Mouse (Mus musculus): ENCODE data around the gene Ppfia3.
"Not testable (repeated sequence)": the region's sequence is repeated elsewhere in the genome, so short reads cannot be mapped to it uniquely, and the experiment has no call there.

The Ppfia3 gene

DNA sequence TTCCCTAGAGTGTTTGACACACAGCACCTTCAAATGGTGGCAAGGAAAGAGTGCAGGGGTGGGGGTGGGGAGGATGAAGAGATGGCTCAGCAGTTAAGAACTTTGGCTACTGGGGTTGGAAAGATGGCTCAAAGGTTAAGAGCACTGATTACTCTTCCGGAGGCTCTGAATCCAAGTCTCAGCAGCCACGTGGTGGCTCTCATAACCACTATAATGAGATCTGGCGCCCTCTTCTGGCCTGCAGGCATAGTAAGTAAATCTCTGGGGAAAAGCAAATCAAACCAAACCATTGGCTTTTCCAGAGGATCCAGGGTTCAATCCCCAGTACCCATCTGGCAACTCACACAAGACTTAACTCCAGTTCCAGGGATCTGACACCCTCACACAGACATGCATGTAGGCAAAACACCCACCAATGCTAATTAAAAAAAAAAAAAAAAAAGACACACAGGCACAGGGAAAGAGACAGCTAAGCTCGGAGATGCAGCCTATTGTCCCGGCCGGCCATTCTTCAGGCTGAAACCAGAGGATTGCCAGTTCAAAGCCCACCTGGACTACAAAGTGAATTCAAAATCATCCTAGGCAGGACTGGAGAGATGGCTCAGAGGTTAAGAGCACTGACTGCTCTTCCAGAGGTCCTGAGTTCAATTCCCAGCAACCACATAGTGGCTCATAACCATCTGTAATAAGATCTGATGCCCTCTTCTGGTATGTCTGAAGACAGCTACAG, 36.9 kb upstream of the Ppfia3 start:
- Histone ChIP-seq H3K36me3 (ENCODE audit: control insufficient read depth, insufficient read depth, low read length, poor library complexity, severe bottlenecking) (no peaks in the 10 kb centered on the region), H3K27me3 (ENCODE audit: control insufficient read depth, insufficient read depth, low read length, poor library complexity, severe bottlenecking) (no peaks in the 10 kb centered on the region; the same call in 1 of the 2 replicates)
- DNase-seq (ENCODE audit: low read depth, low spot score) = peak; percentile 84

DNA sequence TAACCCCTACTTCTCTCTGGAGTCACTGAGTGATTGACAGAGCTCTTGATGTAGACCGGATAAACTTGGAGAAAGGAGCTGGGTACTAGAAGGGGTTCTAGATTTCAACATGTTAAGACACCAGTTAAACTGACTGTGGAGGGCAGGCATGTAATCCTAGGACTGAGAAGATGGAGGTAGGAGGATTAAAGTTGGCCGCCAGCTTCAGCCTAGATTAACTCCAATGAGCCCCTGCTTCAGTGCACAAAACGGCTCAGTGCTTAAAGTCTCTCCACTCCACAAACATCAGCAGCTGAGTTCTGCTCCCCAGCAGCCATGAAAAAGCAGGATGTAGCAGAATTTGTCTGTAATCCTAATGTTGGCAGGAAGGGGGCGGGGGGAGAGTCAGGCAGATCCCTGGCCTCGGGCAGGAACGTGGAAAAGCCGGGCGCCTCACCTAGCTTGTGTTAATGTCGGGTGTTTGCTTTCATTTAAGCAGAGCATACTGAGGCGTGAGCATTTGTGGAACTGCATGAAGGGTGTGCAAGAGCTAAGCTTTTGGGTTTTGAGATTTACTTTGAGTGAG, 34.8 kb upstream of the Ppfia3 start:
- no peak for DNase-seq (ENCODE audit: low read depth, low spot score)
- Histone ChIP-seq H3K36me3 (ENCODE audit: control insufficient read depth, insufficient read depth, low read length, poor library complexity, severe bottlenecking) (no peaks in the 10 kb centered on the region), H3K27me3 (ENCODE audit: control insufficient read depth, insufficient read depth, low read length, poor library complexity, severe bottlenecking) (no peaks in the 10 kb centered on the region; the same call in 1 of the 2 replicates)

DNA sequence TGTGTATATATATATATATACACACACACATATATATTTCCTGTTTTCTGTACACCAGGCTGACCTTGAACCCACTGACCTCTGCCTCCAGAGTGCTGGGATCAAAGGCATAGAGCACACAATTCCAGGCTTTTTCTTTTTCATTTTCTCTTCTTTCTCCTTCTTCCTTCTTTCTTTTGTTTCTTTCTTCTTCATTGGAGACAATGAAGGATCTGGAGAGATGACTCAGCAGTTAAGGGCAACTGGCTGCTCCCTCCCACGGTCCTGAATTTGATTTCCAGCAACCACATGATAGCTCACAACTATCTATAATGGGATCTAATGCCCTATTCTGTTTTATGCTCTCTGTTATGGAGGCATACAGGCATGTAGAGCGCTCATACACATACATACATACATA, 30.0 kb upstream of the Ppfia3 start:
- no peaks in the 10 kb centered on the region; the same call in 1 of the 2 replicates for H3K27me3 ChIP-seq (ENCODE audit: control insufficient read depth, insufficient read depth, low read length, poor library complexity, severe bottlenecking)
- H3K36me3 ChIP-seq (ENCODE audit: control insufficient read depth, insufficient read depth, low read length, poor library complexity, severe bottlenecking) = peaks cover 5% of the 10 kb centered on the region

DNA sequence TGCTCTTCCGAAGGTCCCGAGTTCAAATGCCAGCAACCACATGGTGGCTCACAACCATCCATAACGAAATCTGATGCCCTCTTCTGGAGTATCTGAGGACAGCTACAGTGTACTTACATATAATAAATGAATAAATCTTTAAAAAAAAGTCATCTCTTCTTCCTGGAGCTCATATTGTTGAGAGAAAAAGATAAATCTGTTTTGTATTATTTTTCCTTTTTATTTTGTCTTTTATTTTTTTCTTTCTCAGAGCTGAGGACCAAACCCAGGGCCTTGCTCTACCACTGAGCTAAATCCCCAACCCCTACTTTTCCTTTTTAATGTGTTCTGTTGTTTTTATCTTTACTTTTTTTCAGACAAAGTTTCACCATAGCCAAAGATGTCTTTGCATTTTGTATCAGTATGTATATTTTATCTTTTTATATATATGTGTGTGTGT, 29.5 kb upstream of the Ppfia3 start:
- not testable (repeated sequence) for H3K36me3 ChIP-seq (ENCODE audit: control insufficient read depth, insufficient read depth, low read length, poor library complexity, severe bottlenecking); H3K27me3 ChIP-seq (ENCODE audit: control insufficient read depth, insufficient read depth, low read length, poor library complexity, severe bottlenecking); DNase-seq (ENCODE audit: low read depth, low spot score)

More for the DNA sequence above, 30.0 kb upstream of the Ppfia3 start:
- DNase-seq (ENCODE audit: low read depth, low spot score) = no peak

- Histone ChIP-seq H3K36me3 (ENCODE audit: control insufficient read depth, insufficient read depth, low read length, poor library complexity, severe bottlenecking) (peaks cover 7% of the 10 kb centered on the region), H3K27me3 (ENCODE audit: control insufficient read depth, insufficient read depth, low read length, poor library complexity, severe bottlenecking) (no peaks in the 10 kb centered on the region; the same call in 1 of the 2 replicates)
- DNase-seq (ENCODE audit: low read depth, low spot score) = peak; percentile 100
These were observed 28.9 kb upstream of the Ppfia3 start, which contains the start of gene Snrnp70 for GRCm38 (mm10) chr7:45395578-45396336. Snrnp70 (minus strand) TSS chr7:45395742.

DNA sequence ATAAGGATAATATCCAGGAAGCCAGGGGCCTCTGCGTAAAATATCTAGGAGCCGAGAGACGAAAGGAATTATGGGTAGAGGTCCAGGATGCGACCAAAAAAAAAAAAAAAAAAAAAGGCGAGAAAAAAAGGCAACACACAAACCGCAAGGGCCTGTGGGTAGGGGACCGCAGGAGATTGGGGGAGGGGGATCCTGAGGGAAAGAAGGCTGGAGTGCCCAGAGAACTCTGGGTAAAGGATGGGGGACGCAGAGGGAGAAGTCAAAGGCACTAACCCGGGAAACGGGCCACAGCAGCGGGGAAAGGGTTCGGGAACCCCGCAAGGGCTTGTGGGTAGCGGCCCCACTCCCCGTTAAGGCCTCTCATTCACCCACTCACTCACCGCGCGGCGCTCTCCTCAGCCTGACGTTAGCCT, 28.3 kb upstream of the Ppfia3 start:
- no peak for DNase-seq (ENCODE audit: low read depth, low spot score)

DNA sequence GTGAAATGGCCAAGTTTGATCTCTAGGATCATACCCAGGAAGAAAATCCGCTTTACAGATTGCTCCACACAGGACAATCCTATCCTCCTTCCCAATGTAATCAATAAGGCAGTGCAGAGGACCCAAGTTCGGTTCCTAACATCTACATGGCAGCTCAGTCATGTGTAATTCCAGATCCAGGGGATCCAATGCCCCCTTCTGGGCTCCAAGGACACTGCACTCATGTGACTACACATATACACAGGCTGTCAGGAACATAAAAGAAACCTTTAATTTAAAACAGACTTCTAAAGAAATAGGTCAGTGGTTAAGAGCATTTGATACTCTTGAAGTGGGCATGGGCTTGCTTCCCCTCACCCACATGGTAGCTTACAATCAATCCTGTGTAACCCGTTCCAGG, 19.3 kb upstream of the Ppfia3 start:
- DNase-seq (ENCODE audit: low read depth, low spot score) = no peak
- H3K36me3 ChIP-seq (ENCODE audit: control insufficient read depth, insufficient read depth, low read length, poor library complexity, severe bottlenecking) = peaks cover 37% of the 10 kb centered on the region
- no peaks in the 10 kb centered on the region for H3K27me3 ChIP-seq (ENCODE audit: control insufficient read depth, insufficient read depth, low read length, poor library complexity, severe bottlenecking)

More for the DNA sequence above, 28.3 kb upstream of the Ppfia3 start:
- Histone ChIP-seq H3K27me3 (ENCODE audit: control insufficient read depth, insufficient read depth, low read length, poor library complexity, severe bottlenecking) (no peaks in the 10 kb centered on the region; the same call in 1 of the 2 replicates), H3K36me3 (ENCODE audit: control insufficient read depth, insufficient read depth, low read length, poor library complexity, severe bottlenecking) (peaks cover 10% of the 10 kb centered on the region)

GRCm38 (mm10) chr7:45376057-45376456, 9.2 kb upstream of the Ppfia3 start:
- H3K36me3 ChIP-seq (ENCODE audit: control insufficient read depth, insufficient read depth, low read length, poor library complexity, severe bottlenecking) = peaks cover 25% of the 10 kb centered on the region
- H3K27me3 ChIP-seq (ENCODE audit: control insufficient read depth, insufficient read depth, low read length, poor library complexity, severe bottlenecking) = no peaks in the 10 kb centered on the region
- no peak for DNase-seq (ENCODE audit: low read depth, low spot score)

DNA sequence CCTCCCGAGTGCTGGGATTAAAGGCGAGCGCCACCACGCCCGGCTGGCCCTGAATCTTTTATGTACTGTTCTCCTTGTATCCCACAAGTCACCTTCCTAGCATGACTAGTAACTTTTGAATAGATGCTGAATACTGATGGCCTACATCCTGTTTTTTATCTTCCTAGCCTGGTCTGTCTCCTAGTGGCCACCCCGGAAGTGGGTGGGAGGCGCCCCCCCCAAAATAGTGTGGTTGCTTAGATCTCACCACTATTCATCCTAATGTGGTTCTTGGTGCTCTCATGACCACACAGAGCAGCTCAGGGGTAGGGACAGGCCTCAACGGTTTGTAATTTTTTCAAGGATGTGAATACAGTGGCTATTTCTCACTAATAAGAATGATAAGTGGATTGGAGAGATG, 7.8 kb upstream of the Ppfia3 start:
- Histone ChIP-seq H3K36me3 (ENCODE audit: control insufficient read depth, insufficient read depth, low read length, poor library complexity, severe bottlenecking) (peaks cover 16% of the 10 kb centered on the region), H3K27me3 (ENCODE audit: control insufficient read depth, insufficient read depth, low read length, poor library complexity, severe bottlenecking) (no peaks in the 10 kb centered on the region)
- DNase-seq (ENCODE audit: low read depth, low spot score) = no peak

- no peak for DNase-seq (ENCODE audit: low read depth, low spot score)
- H3K36me3 ChIP-seq (ENCODE audit: control insufficient read depth, insufficient read depth, low read length, poor library complexity, severe bottlenecking) = peaks cover 13% of the 10 kb centered on the region
- no peaks in the 10 kb centered on the region for H3K27me3 ChIP-seq (ENCODE audit: control insufficient read depth, insufficient read depth, low read length, poor library complexity, severe bottlenecking)
These were observed 5.6 kb upstream of the Ppfia3 start for GRCm38 (mm10) chr7:45372371-45372770.

DNA sequence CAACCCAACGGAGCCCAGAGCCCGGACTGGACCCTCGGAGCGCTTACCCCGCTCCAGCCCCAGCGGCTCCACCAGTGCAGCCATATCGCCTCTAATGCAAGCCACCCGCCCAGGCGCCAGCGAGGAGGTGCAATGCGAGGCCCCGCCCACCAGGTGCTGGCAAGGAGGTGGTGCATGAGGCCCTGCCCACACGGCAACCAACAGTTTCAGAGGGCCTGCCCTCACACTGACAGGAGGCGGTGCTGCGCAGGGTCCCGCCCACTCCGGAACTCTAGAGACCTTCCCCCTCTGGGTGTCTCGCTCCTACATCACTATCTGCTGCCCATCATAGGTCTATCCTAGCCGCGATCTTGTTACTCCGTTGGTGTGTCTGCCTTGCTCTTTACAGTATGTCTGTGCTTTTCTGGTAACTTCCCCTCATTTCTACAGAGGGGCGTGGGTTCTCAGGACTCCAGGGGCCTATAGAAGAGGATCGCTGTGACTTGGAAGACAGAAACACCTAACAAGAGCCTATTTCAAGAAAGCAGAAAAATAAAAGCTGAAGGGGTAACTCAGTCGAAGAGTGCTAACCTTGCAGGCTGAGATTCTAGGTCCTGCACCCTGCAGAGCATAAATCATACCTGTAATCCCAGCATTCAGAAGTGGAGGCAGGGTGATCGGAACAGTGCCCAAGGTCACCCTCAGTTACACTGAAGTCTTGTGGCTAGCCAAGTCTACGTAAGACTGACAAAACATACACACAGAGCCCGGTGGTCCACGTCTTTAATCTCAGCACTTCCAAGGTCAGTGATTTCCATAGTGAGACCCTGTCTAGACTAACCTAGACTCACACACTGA, 3.9 kb upstream of the Ppfia3 start, which contains the start of gene Lin7b:
Lin7b (minus strand) TSS at position 109 of the 837 bp plus-strand sequence.
- H3K36me3 ChIP-seq (ENCODE audit: control insufficient read depth, insufficient read depth, low read length, poor library complexity, severe bottlenecking) = peaks cover 2% of the 10 kb centered on the region; the same call in 1 of the 2 replicates
- peak; percentile 93 for DNase-seq (ENCODE audit: low read depth, low spot score)
- H3K27me3 ChIP-seq (ENCODE audit: control insufficient read depth, insufficient read depth, low read length, poor library complexity, severe bottlenecking) = no peaks in the 10 kb centered on the region

DNA sequence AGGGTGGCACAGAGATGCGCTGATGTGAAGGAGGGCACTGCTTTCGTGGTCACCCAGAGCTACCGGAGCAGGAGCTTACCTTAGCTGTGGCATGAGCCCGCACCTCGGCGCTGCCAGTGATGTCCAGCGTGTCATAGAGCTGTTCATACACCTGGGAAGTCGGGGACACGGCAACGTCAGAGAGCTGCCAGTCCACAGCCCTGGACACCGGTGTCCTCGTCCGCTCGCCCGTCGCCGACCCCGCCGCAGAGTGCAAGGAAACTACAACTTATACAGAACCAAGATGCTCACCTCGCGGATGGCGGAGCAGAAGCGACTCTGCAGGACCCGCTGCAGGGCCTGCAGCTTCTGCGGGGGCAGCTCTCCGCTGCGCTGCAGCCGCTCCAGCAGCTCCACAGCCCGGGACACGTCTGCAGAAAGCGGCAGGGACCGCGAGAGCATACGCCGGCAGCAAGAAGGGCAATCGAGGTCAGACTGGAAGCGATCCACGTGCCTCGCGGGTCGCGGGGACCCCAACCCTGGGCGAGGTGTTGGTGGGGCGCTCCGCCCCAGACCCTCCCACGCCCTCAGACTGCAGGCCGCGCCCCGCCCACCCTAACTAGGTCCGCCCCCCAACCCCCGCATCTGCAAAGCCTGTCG, 3.1 kb upstream of the Ppfia3 start:
- no peaks in the 10 kb centered on the region for H3K36me3 ChIP-seq (ENCODE audit: control insufficient read depth, insufficient read depth, low read length, poor library complexity, severe bottlenecking)

GRCm38 (mm10) chr7:45369022-45369745, 2.4 kb upstream of the Ppfia3 start:
- no peak for DNase-seq (ENCODE audit: low read depth, low spot score)
- H3K27me3 ChIP-seq (ENCODE audit: control insufficient read depth, insufficient read depth, low read length, poor library complexity, severe bottlenecking) = no peaks in the 10 kb centered on the region
- no peaks in the 10 kb centered on the region for H3K36me3 ChIP-seq (ENCODE audit: control insufficient read depth, insufficient read depth, low read length, poor library complexity, severe bottlenecking)

More for the DNA sequence above, 3.1 kb upstream of the Ppfia3 start:
- no peak for DNase-seq (ENCODE audit: low read depth, low spot score)
- no peaks in the 10 kb centered on the region for H3K27me3 ChIP-seq (ENCODE audit: control insufficient read depth, insufficient read depth, low read length, poor library complexity, severe bottlenecking)

Measured in splenic B cell, adult 2 months (primary cell).